Mouse (Mus musculus) C2C12 (cell line): ENCODE measurements around the gene Hmgcl.

Source experiments
- CEBPB ChIP-seq: IDR thresholded peaks from one replicate; pipeline ENCODE4 v1.6.1; 2011; ENCODE audit warnings: low read depth, mild to moderate bottlenecking, control low read depth, moderate library complexity
- CTCF ChIP-seq: IDR thresholded peaks from one replicate; pipeline ENCODE4 v1.5.1; 2011; ENCODE audit not compliant: control insufficient read depth, insufficient read depth, insufficient read length
- FOSL1 ChIP-seq: IDR thresholded peaks from one replicate; pipeline ENCODE4 v1.8.0; 2011; ENCODE audit warnings: mild to moderate bottlenecking, low read length; ENCODE audit not compliant: poor library complexity, insufficient read depth, severe bottlenecking
- MYOG ChIP-seq: IDR thresholded peaks from one replicate; pipeline ENCODE4 v1.6.1; 2011; ENCODE audit not compliant: control insufficient read depth, insufficient read length; ENCODE audit errors: extremely low read depth

- no peak for TF ChIP-seq CTCF
- TF ChIP-seq CEBPB: no peak
- no peak for TF ChIP-seq MYOG
- TF ChIP-seq FOSL1: no peak
Measured at GRCm38 (mm10) chr4:135961709-135962108, 15.5 kb downstream of the Hmgcl start.
